Mouse (Mus musculus): Measurements from ENCODE around the gene Olfr552. TPM values are rescaled to one million over a fixed set of nuclear protein-coding genes. Genes with fewer than 3 reads are reported as not detected.
"Not testable (repeated sequence)": the region's sequence is repeated elsewhere in the genome, so short reads cannot be mapped to it uniquely, and the experiment has no call there.

Olfr552 gene
- polyA plus RNA-seq, 1 experiment, result not detected

- DNase-seq, result no peak
- H3K27me3 ChIP-seq (replicated peaks; ENCODE audit: control insufficient read depth, insufficient read depth, low read length), result no peaks in the 10 kb centered on the region
- no peaks in the 10 kb centered on the region for H3K36me3 ChIP-seq (ENCODE audit: control insufficient read depth, insufficient read depth, low read length)
- no peak within 1 kb of the TSS for H3K27ac ChIP-seq (ENCODE audit: insufficient read depth, low read depth, low read length)
- H3K4me1 ChIP-seq (ENCODE audit: control insufficient read depth, insufficient read depth, low read length), result no peaks in the 10 kb centered on the region
- TF ChIP-seq POLR2A (IDR thresholded peaks at IDR 0.05; ENCODE audit: low read depth, low read length), result no peak
- no peak for TF ChIP-seq CTCF (conservative IDR thresholded peaks at IDR 0.05; ENCODE audit: insufficient read depth, insufficient read length, low read depth, low read length)
- no peak within 1 kb of the TSS for H3K4me3 ChIP-seq (ENCODE audit: insufficient read depth, low read depth, low read length)
- WGBS, result 69% methylated on average over 1 of the region's 1 CpGs
Measured at GRCm38 (mm10) chr7:102638132-102638531, 40.6 kb downstream of the Olfr552 start, which contains the start of gene Olfr554. TSS of gene Olfr554 (plus strand) at chr7:102638432.

- H3K36me3 ChIP-seq (ENCODE audit: control insufficient read depth, insufficient read depth, low read length); DNase-seq; H3K4me3 ChIP-seq (ENCODE audit: insufficient read depth, low read depth, low read length); H3K27ac ChIP-seq (ENCODE audit: insufficient read depth, low read depth, low read length); H3K27me3 ChIP-seq (replicated peaks; ENCODE audit: control insufficient read depth, insufficient read depth, low read length); H3K4me1 ChIP-seq (ENCODE audit: control insufficient read depth, insufficient read depth, low read length): not testable (repeated sequence)
- 87% methylated on average over 4 of the region's 4 CpGs for WGBS
Measured at GRCm38 (mm10) chr7:102644945-102645344, 47.4 kb downstream of the Olfr552 start.

Other genes with a start within 250 kb of the Olfr552 start
- 5.2 and 6.3 TPM in 2 replicates for gene Rrm1, start 156.1 kb upstream of the Olfr552 start, polyA plus RNA-seq (2012; rRNA removed)
- not detected in 2 replicates for gene Olfr543, start 116.1 kb upstream of the Olfr552 start, polyA plus RNA-seq (2012; rRNA removed)
- gene Olfr544, start 109.5 kb upstream of the Olfr552 start, polyA plus RNA-seq (2012; rRNA removed), result not detected in 2 replicates
- not detected in 2 replicates for gene Olfr545, start 98.2 kb upstream of the Olfr552 start, polyA plus RNA-seq (2012; rRNA removed)
- not detected in 2 replicates for gene Olfr547, start 63.0 kb upstream of the Olfr552 start, polyA plus RNA-seq (2012; rRNA removed)
- not detected in 2 replicates for gene Olfr548-ps1, start 56.9 kb upstream of the Olfr552 start, polyA plus RNA-seq (2012; rRNA removed)
- not detected in 2 replicates for gene Olfr549, start 47.9 kb upstream of the Olfr552 start, polyA plus RNA-seq (2012; rRNA removed)
- 3.7 and 4.5 TPM in 2 replicates for gene Trim21, start 32.3 kb upstream of the Olfr552 start, polyA plus RNA-seq (2012; rRNA removed)
- gene Olfr550, start 26.3 kb upstream of the Olfr552 start, polyA plus RNA-seq (2012; rRNA removed), result not detected in 2 replicates
- not detected in 2 replicates for gene Olfr551, start 5.9 kb upstream of the Olfr552 start, polyA plus RNA-seq (2012; rRNA removed)
- gene Olfr553, start 20.4 kb downstream of the Olfr552 start, polyA plus RNA-seq (2012; rRNA removed), result not detected in 2 replicates
- gene Olfr554, start 40.7 kb downstream of the Olfr552 start, polyA plus RNA-seq (2012; rRNA removed), result not detected in 2 replicates
- not detected in 2 replicates for gene Olfr555, start 61.1 kb downstream of the Olfr552 start, polyA plus RNA-seq (2012; rRNA removed)
- not detected in 2 replicates for gene Olfr556, start 67.1 kb downstream of the Olfr552 start, polyA plus RNA-seq (2012; rRNA removed)
- 9.7 and 11.7 TPM in 2 replicates for gene Trim68, start 89.6 kb downstream of the Olfr552 start, polyA plus RNA-seq (2012; rRNA removed)
- not detected in 2 replicates for gene Olfr557, start 98.1 kb downstream of the Olfr552 start, polyA plus RNA-seq (2012; rRNA removed)
- 1.9 and 2.6 TPM in 2 replicates for gene Olfr558, start 104.4 kb downstream of the Olfr552 start, polyA plus RNA-seq (2012; rRNA removed)
- not detected in 2 replicates for gene Olfr33, start 121.3 kb downstream of the Olfr552 start, polyA plus RNA-seq (2012; rRNA removed)
- gene Olfr559, start 129.7 kb downstream of the Olfr552 start, polyA plus RNA-seq (2012; rRNA removed), result not detected in 2 replicates
- gene Olfr560, start 161.6 kb downstream of the Olfr552 start, polyA plus RNA-seq (2012; rRNA removed), result not detected in 2 replicates
- gene Olfr78, start 161.7 kb downstream of the Olfr552 start, polyA plus RNA-seq (2012; rRNA removed), result 1.9 and 3.2 TPM in 2 replicates
- not detected in 2 replicates for gene Olfr561, start 173.5 kb downstream of the Olfr552 start, polyA plus RNA-seq (2012; rRNA removed)
- gene Olfr564, start 205.7 kb downstream of the Olfr552 start, polyA plus RNA-seq (2012; rRNA removed), result not detected in 2 replicates

Data from kidney, adult 2 months (tissue).